28 mouse cellular contexts compared by ENCODE assay signal in the genomic region with DNA sequence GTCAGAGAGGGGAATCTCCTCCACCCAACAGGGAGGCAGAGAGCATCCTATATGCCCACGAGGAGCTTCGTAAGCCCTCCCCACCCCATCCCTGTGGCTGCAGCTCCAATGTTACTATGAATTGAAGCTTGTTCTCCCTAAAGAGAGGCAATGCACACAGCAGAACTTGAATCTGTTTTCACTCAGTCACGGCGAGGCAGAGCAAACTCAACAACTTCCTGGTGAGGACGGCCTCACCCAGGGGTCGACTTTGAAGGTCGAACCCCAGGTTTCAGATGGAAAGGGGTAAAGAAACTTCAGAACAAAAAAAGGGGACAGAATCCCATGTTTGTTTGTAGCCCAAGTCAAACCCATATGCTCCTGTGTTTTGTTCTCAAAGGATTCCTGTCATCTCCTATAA.
A peak's percentile ranks its signal among the peaks of the same experiment; 100 is the strongest.
DNase-seq lines count a peak whose midpoint lies in the region; ATAC-seq lines count a peak whose summit lies in the region.
"Had no signal": no experiment of that assay in that cellular context is flagged by ENCODE, and none has a peak within 500 bp of the region (broad histone marks: within the 10 kb centered on the region; RNA-seq: fewer than 3 reads in every experiment).

No protein-coding gene starts in this region.

- no peak for DNase-seq in forebrain, embryonic 10.5 days (ENCODE audit: extremely low spot score, low spot score)
- DNase-seq in thymus, postnatal 14 days, result peak; percentile 40
- DNase-seq in thymus, postnatal 0 days (ENCODE audit: low spot score), result no peak
- peak; percentile 67 for DNase-seq in embryonic facial prominence, embryonic 14.5 days (ENCODE audit: low spot score)
- DNase-seq in gastrocnemius, adult 8-10 months (ENCODE audit: low spot score in 2 of 2), result no peak
- DNase-seq: adrenal gland, postnatal 10 days; cerebellum, adult 8-10 months; cerebellum, postnatal 25 days; gastrocnemius, postnatal 36 days; heart, adult 18-20 months; heart, postnatal 36 days; kidney, adult 2 months; kidney, postnatal 36 days; layer of hippocampus, postnatal 36 days; lung, postnatal 10 days; right cerebral cortex, postnatal 4 days had no signal

- no peaks in the 10 kb centered on the region for H3K36me3 ChIP-seq in forebrain, embryonic 10.5 days (replicated peaks)
- H3K36me3 ChIP-seq in forebrain, embryonic 15.5 days, result no peaks in the 10 kb centered on the region
- H3K36me3 ChIP-seq in embryonic facial prominence, embryonic 14.5 days (ENCODE audit: control insufficient read depth, insufficient read depth, low read length), result no peaks in the 10 kb centered on the region
- H3K36me3 ChIP-seq: hindbrain, embryonic 12.5 days; intestine, embryonic 15.5 days; limb, embryonic 12.5 days; midbrain, embryonic 12.5 days; neural tube, embryonic 13.5 days had no signal

- H3K27ac ChIP-seq in forebrain, embryonic 10.5 days, result peak overlapping the region; percentile 25; the same call in 1 of the 2 replicates
- no peak overlapping the region for H3K27ac ChIP-seq in forebrain, embryonic 15.5 days (replicated peaks)
- H3K27ac ChIP-seq in embryonic facial prominence, embryonic 14.5 days (replicated peaks; ENCODE audit: low read depth, low read length), result peak overlapping the region; percentile 24
- H3K27ac ChIP-seq: forebrain, embryonic 13.5 days; hindbrain, embryonic 12.5 days; hindbrain, postnatal 0 days; intestine, embryonic 15.5 days; layer of hippocampus, adult 2 months; limb, embryonic 12.5 days; midbrain, embryonic 12.5 days; neural tube, embryonic 13.5 days had no signal

- no peaks in the 10 kb centered on the region for H3K9me3 ChIP-seq in forebrain, embryonic 10.5 days
- H3K9me3 ChIP-seq in forebrain, embryonic 15.5 days, result no peaks in the 10 kb centered on the region
- no peaks in the 10 kb centered on the region for H3K9me3 ChIP-seq in embryonic facial prominence, embryonic 14.5 days (ENCODE audit: control insufficient read depth, low read length)
- H3K9me3 ChIP-seq: forebrain, embryonic 13.5 days; hindbrain, embryonic 12.5 days; intestine, embryonic 15.5 days; limb, embryonic 12.5 days; midbrain, embryonic 12.5 days; neural tube, embryonic 13.5 days had no signal

- H3K4me2 ChIP-seq in forebrain, embryonic 15.5 days (replicated peaks), result no peak overlapping the region
- H3K4me2 ChIP-seq in embryonic facial prominence, embryonic 14.5 days (ENCODE audit: low read depth, low read length), result 0 out of 2 replicates have a peak overlapping the region, but pooled peaks have one; percentile 12
- H3K4me2 ChIP-seq: forebrain, embryonic 13.5 days; heart, embryonic 11.5 days; hindbrain, embryonic 12.5 days; intestine, embryonic 15.5 days; limb, embryonic 12.5 days; midbrain, embryonic 12.5 days; neural tube, embryonic 13.5 days had no signal

- 57% methylated on average over 7 of the region's 7 CpGs for WGBS in forebrain, embryonic 10.5 days
- 82% methylated on average over 7 of the region's 7 CpGs for WGBS in forebrain, embryonic 15.5 days
- WGBS in embryonic facial prominence, embryonic 14.5 days, result 18% methylated on average over 7 of the region's 7 CpGs

- H3K9ac ChIP-seq in forebrain, embryonic 15.5 days (replicated peaks), result no peak overlapping the region
- H3K9ac ChIP-seq in embryonic facial prominence, embryonic 14.5 days (ENCODE audit: low read depth, low read length), result no peak overlapping the region
- H3K9ac ChIP-seq: forebrain, embryonic 13.5 days; hindbrain, embryonic 12.5 days; intestine, embryonic 15.5 days; limb, embryonic 12.5 days; midbrain, embryonic 12.5 days; neural tube, embryonic 13.5 days had no signal

- ATAC-seq in forebrain, embryonic 15.5 days (replicated peaks), result no peak
- ATAC-seq in embryonic facial prominence, embryonic 14.5 days (ENCODE audit: low read depth), result peak; percentile 19
- ATAC-seq in megakaryocyte, adult 5-6 weeks (ENCODE audit: poor library complexity, severe bottlenecking), result no peak
- ATAC-seq: forebrain, embryonic 13.5 days; hindbrain, postnatal 0 days; intestine, embryonic 15.5 days; Patski had no signal

- no peak overlapping the region for H3K4me3 ChIP-seq in forebrain, embryonic 10.5 days
- no peak overlapping the region for H3K4me3 ChIP-seq in forebrain, embryonic 15.5 days
- no peak overlapping the region for H3K4me3 ChIP-seq in embryonic facial prominence, embryonic 14.5 days (ENCODE audit: low read depth, low read length)
- H3K4me3 ChIP-seq: forebrain, embryonic 13.5 days; hindbrain, embryonic 12.5 days; intestine, embryonic 15.5 days; layer of hippocampus, adult 2 months; limb, embryonic 12.5 days; midbrain, embryonic 12.5 days; neural tube, embryonic 13.5 days had no signal

- no peaks in the 10 kb centered on the region for H3K27me3 ChIP-seq in forebrain, embryonic 10.5 days (ENCODE audit: poor library complexity, severe bottlenecking)
- no peaks in the 10 kb centered on the region for H3K27me3 ChIP-seq in forebrain, embryonic 15.5 days
- no peaks in the 10 kb centered on the region for H3K27me3 ChIP-seq in embryonic facial prominence, embryonic 14.5 days (replicated peaks; ENCODE audit: control insufficient read depth, insufficient read depth, low read length)
- H3K27me3 ChIP-seq: forebrain, embryonic 13.5 days; hindbrain, embryonic 12.5 days; intestine, embryonic 15.5 days; limb, embryonic 12.5 days; midbrain, embryonic 12.5 days; neural tube, embryonic 13.5 days; Patski had no signal

- peaks cover 10% of the 10 kb centered on the region; the same call in 1 of the 2 replicates for H3K4me1 ChIP-seq in forebrain, embryonic 10.5 days
- 0 out of 2 replicates have a peak, but pooled peaks cover 3% of the 10 kb centered on the region for H3K4me1 ChIP-seq in forebrain, embryonic 15.5 days
- H3K4me1 ChIP-seq in embryonic facial prominence, embryonic 14.5 days (ENCODE audit: control insufficient read depth, insufficient read depth, low read length), result peaks cover 13% of the 10 kb centered on the region; the same call in 1 of the 2 replicates
- H3K4me1 ChIP-seq: forebrain, embryonic 13.5 days; hindbrain, embryonic 12.5 days; intestine, embryonic 15.5 days; midbrain, embryonic 12.5 days; neural tube, embryonic 13.5 days had no signal

Comparison
In these comparisons a context has a peak if more than half of its experiments do, and no peak if none do; other contexts are left out.
1. DNase-seq: peak in thymus, postnatal 14 days (single experiment) and embryonic facial prominence, embryonic 14.5 days (single experiment); none in forebrain, embryonic 10.5 days (single experiment), thymus, postnatal 0 days (single experiment) and gastrocnemius, adult 8-10 months (0 of 2).